Mouse (Mus musculus): ENCODE data around the gene Rnf150.

DNA sequence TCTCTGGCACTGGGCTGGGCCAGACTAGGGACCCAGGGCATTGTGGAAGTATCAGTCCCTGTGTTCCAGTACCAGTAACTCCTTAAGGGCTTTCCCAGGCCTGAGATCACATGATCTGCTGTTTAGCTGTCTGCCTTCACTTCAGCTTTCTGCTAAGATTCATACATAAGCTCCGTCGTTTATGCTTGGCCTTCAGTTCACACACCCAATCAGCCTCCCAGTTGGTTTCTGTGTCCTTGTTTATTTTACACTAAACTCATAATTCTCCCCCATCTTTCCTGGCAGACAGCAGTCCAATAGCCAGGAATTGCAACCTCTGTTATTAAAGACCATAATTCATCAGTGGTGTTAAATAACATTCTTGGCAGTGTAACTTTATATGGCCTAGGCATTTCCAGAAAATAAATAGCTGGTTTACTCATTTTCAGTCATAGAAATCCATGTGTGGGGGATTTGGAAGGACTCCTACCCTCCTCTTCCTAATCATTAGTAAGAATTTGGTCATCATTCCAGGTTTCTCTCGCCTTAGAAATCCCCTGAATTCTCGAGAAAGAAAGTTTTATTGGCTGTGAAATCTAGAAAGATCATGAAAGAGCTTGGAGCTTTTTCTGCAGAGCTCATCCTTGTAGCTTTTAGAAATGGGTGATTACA, 7.8 kb downstream of the Rnf150 start:
- TF ChIP-seq CTCF (IDR thresholded peaks at IDR 0.05; ENCODE audit: control insufficient read depth, insufficient read depth, low read length) = no peak
- TF ChIP-seq POLR2A (IDR thresholded peaks at IDR 0.05; ENCODE audit: borderline replicate concordance, control insufficient read depth, low read depth, low read length) = no peak
